Mouse (Mus musculus): ENCODE results near the gene Zfp772. TPM values are rescaled to one million over a fixed set of nuclear protein-coding genes. Genes with fewer than 3 reads are reported as not detected.
"Not testable (repeated sequence)": the region's sequence is repeated elsewhere in the genome, so short reads cannot be mapped to it uniquely, and the experiment has no call there.

The Zfp772 gene
- 1 to 10 TPM; 8.5 to 9.0 TPM for total RNA-seq (2021)

GRCm38 (mm10) chr7:7209313-7210151 lies at the start of gene Zfp772:
Gene Zfp772, minus strand, starts transcription at chr7:7209998.
- DNase-seq: peak; percentile 48 to 55

GRCm38 (mm10) chr7:7247228-7247627 lies 37.4 kb upstream of the Zfp772 start, which contains the start of gene Vmn2r29:
Gene Vmn2r29, minus strand, starts transcription at chr7:7247328.
- DNase-seq: not testable (repeated sequence)

GRCm38 (mm10) chr7:7188191-7188942 lies 21.4 kb downstream of the Zfp772 start:
- DNase-seq: peak; percentile 72 to 75

GRCm38 (mm10) chr7:7187417-7188190 lies 22.2 kb downstream of the Zfp772 start:
- DNase-seq: no peak

- no peak for DNase-seq
These were observed 23.9 kb downstream of the Zfp772 start for GRCm38 (mm10) chr7:7185897-7186296.

GRCm38 (mm10) chr7:7171227-7172147 lies 38.3 kb downstream of the Zfp772 start, which contains the start of gene Zfp418:
Gene Zfp418, plus strand, starts transcription at chr7:7171330.
- DNase-seq: peak; percentile 57 to 63

Other genes starting within 250 kb of the Zfp772 start
- gene Aurkc, start 214.7 kb downstream of the Zfp772 start, total RNA-seq (2021): not detected
- 10 to 100 TPM; 12.1 to 15.3 TPM for gene Zfp954, start 88.5 kb downstream of the Zfp772 start, total RNA-seq (2021)
- 1 to 10 TPM; 2.9 to 3.8 TPM for gene Zfp773, start 73.2 kb downstream of the Zfp772 start, total RNA-seq (2021)
- gene Zfp418, start 38.7 kb downstream of the Zfp772 start, total RNA-seq (2021): 1 to 10 TPM; 6.3 to 7.9 TPM
- 1 to 10 TPM; 2.2 to 2.7 TPM for gene Vmn2r29, start 37.3 kb upstream of the Zfp772 start, total RNA-seq (2021)
- gene Gm45844, start 68.3 kb upstream of the Zfp772 start, total RNA-seq (2021): 10 to 100 TPM; 11.2 to 14.1 TPM
- gene Clcn4, start 90.9 kb upstream of the Zfp772 start, total RNA-seq (2021): 100 to 1,000 TPM; 134 to 135 TPM
- gene Vmn2r30, start 127.6 kb upstream of the Zfp772 start, total RNA-seq (2021): under 1 TPM in 1 of 2 experiments, not detected in 1; 0.15 TPM
- gene Gm45783, start 164.6 kb upstream of the Zfp772 start, total RNA-seq (2021): not detected
- not detected for gene Vmn2r31, start 189.7 kb upstream of the Zfp772 start, total RNA-seq (2021)